Mouse (Mus musculus) layer of hippocampus, postnatal 25 days (tissue): ENCODE measurements around the gene Ppp2ca. TPM values are rescaled to one million over a fixed set of nuclear protein-coding genes. Genes with fewer than 3 reads are reported as not detected.
"Not testable (repeated sequence)": the region's sequence is repeated elsewhere in the genome, so short reads cannot be mapped to it uniquely, and the experiment has no call there.

Source experiments
- DNase-seq, 2 experiments: peaks; one replicate each; pipeline ENCODE4 v3.0.0; 2022; ENCODE audit warnings: mixed read lengths in 2 of 2, low spot score in 1 of 2; ENCODE audit errors: extremely low spot score in 1 of 2
- microRNA-seq, 2 experiments: library from miRNA; unstranded; fragments of <30 nt; microRNA quantifications; one replicate each; pipeline ENCODE4 v1.2.0; 2021
- total RNA-seq, 2 experiments: library from RNA; stranded (reverse); gene quantifications; 2 replicates each; pipeline ENCODE4 v1.2.3; 2021

Gene Ppp2ca
- total RNA-seq, 2 experiments from 2014 or later = 115 to 119 TPM

GRCm38 (mm10) chr11:52129621-52130450, 31.4 kb downstream of the Ppp2ca start:
- DNase-seq = peak; percentile 30 to 31

GRCm38 (mm10) chr11:52130451-52131068, 32.1 kb downstream of the Ppp2ca start:
- no peak for DNase-seq

GRCm38 (mm10) chr11:52143675-52144074, 45.2 kb downstream of the Ppp2ca start:
- peak in 1 of 2 experiments; percentile 36 for DNase-seq

- not testable (repeated sequence) for DNase-seq
Observed at GRCm38 (mm10) chr11:52145428-52145827, 46.9 kb downstream of the Ppp2ca start, which contains the start of gene Olfr1373. Gene Olfr1373 (minus strand): TSS chr11:52145528.

GRCm38 (mm10) chr11:52163926-52164325, 65.4 kb downstream of the Ppp2ca start:
- DNase-seq = no peak

- DNase-seq = no peak
Observed at GRCm38 (mm10) chr11:52167126-52167525, 68.6 kb downstream of the Ppp2ca start.

- DNase-seq = not testable (repeated sequence)
Observed at GRCm38 (mm10) chr11:52167901-52168302, 69.4 kb downstream of the Ppp2ca start.

GRCm38 (mm10) chr11:52168461-52168860, 70.0 kb downstream of the Ppp2ca start:
- no peak for DNase-seq

Small RNA genes lying within 50 kb of the gene (microRNA-seq; reads per million reads assigned to microRNA genes)
- gene Gm24157 = 0 reads per million in 2 experiments
- 19.7 to 21.3 reads per million in 2 experiments for gene Mir3061

Other genes with a start within 250 kb of the Ppp2ca start
- 10 to 100 TPM; 28.4 to 29.7 TPM for gene Jade2, start 241.0 kb upstream of the Ppp2ca start, total RNA-seq
- gene Cdkn2aipnl, start 131.0 kb upstream of the Ppp2ca start, total RNA-seq = 10 to 100 TPM; 32.7 to 35.0 TPM
- gene Ube2b, start 97.9 kb upstream of the Ppp2ca start, total RNA-seq = 100 to 1,000 TPM; 187 to 191 TPM
- 10 to 100 TPM; 14.2 to 17.3 TPM for gene Cdkl3, start 94.5 kb upstream of the Ppp2ca start, total RNA-seq
- not detected for gene Olfr1373, start 46.8 kb downstream of the Ppp2ca start, total RNA-seq
- gene Olfr1371, start 115.3 kb downstream of the Ppp2ca start, total RNA-seq = not detected
- gene Skp1a, start 133.3 kb downstream of the Ppp2ca start, total RNA-seq = 100 to 1,000 TPM; 448 to 507 TPM
- gene Tcf7, start 184.3 kb downstream of the Ppp2ca start, total RNA-seq = 1 to 10 TPM; 3.2 to 3.4 TPM